ENCODE assay signal across 16 mouse cellular contexts in the genomic region with DNA sequence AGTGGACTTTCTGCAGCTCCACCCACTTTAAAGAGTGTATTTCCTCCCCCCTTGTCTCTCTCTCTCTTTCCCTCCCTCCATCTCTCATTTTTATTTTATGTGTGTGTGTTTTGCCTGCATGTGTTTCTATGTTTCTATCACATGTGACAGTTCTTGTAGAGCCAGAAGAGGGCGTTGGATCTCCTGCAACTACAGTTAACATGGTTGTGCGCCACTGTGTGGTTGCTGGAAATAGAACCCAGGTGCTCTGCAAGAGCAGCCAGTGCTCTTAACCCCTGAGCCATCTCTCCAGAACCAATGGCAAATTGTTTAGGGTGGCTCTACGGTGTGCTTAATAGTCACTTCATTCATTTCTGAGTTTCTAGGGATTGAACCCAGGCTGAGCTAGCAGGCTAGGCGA.
DNase-seq lines count a peak whose midpoint lies in the region; ATAC-seq and TF ChIP-seq lines count a peak whose summit lies in the region.
"Had no signal": no experiment of that assay in that cellular context is flagged by ENCODE, and none has a peak within 500 bp of the region (broad histone marks: within the 10 kb centered on the region; RNA-seq: fewer than 3 reads in every experiment).

No protein-coding gene starts in this region.

- no peak overlapping the region for H3K27ac ChIP-seq in forebrain, postnatal 0 days (ENCODE audit: low read depth, low read length)
- no peak overlapping the region for H3K27ac ChIP-seq in forebrain, embryonic 15.5 days (replicated peaks)
- peak overlapping the region; percentile 53; the same call in 1 of the 2 replicates for H3K27ac ChIP-seq in limb, embryonic 12.5 days
- H3K27ac ChIP-seq in limb, embryonic 10.5 days: no peak overlapping the region; the same call in 1 of the 2 replicates
- H3K27ac ChIP-seq in ES-Bruce4 (ENCODE audit: insufficient read depth, low read length): no peak overlapping the region
- peak overlapping the region; percentile 77; the same call in 1 of the 2 replicates for H3K27ac ChIP-seq in limb, embryonic 15.5 days
- H3K27ac ChIP-seq: forebrain, embryonic 13.5 days; intestine, embryonic 15.5 days; left cerebral cortex, adult 2 months; midbrain, embryonic 10.5 days had no signal

- H3K4me1 ChIP-seq in forebrain, postnatal 0 days (ENCODE audit: insufficient read depth): no peaks in the 10 kb centered on the region
- H3K4me1 ChIP-seq in forebrain, embryonic 15.5 days: no peaks in the 10 kb centered on the region
- H3K4me1 ChIP-seq in limb, embryonic 12.5 days (replicated peaks): 0 out of 2 replicates have a peak, but pooled peaks cover 13% of the 10 kb centered on the region
- H3K4me1 ChIP-seq in limb, embryonic 10.5 days: peaks cover 10% of the 10 kb centered on the region
- H3K4me1 ChIP-seq in ES-Bruce4 (ENCODE audit: control insufficient read depth, insufficient read depth, low read length): no peaks in the 10 kb centered on the region
- H3K4me1 ChIP-seq in limb, embryonic 15.5 days: peaks cover 15% of the 10 kb centered on the region
- H3K4me1 ChIP-seq: intestine, embryonic 15.5 days had no signal

- no peak for TF ChIP-seq POLR2A in ES-Bruce4 (IDR thresholded peaks at IDR 0.05; ENCODE audit: insufficient read depth, low read length)

- TF ChIP-seq EP300 in ES-Bruce4 (IDR thresholded peaks at IDR 0.05; ENCODE audit: insufficient read depth, low read depth, low read length): no peak

- no peak overlapping the region for H3K9ac ChIP-seq in forebrain, postnatal 0 days
- H3K9ac ChIP-seq in forebrain, embryonic 15.5 days (replicated peaks): no peak overlapping the region
- H3K9ac ChIP-seq in limb, embryonic 12.5 days (replicated peaks): no peak overlapping the region
- no peak overlapping the region for H3K9ac ChIP-seq in ES-Bruce4 (ENCODE audit: low read depth, poor library complexity, severe bottlenecking)
- H3K9ac ChIP-seq in limb, embryonic 15.5 days: no peak overlapping the region
- H3K9ac ChIP-seq: forebrain, embryonic 13.5 days; intestine, embryonic 15.5 days had no signal

- no peaks in the 10 kb centered on the region for H3K9me3 ChIP-seq in forebrain, postnatal 0 days (ENCODE audit: low read length)
- no peaks in the 10 kb centered on the region for H3K9me3 ChIP-seq in forebrain, embryonic 15.5 days
- peaks cover 2% of the 10 kb centered on the region; the same call in 1 of the 2 replicates for H3K9me3 ChIP-seq in limb, embryonic 12.5 days
- H3K9me3 ChIP-seq in limb, embryonic 10.5 days (replicated peaks): no peaks in the 10 kb centered on the region
- H3K9me3 ChIP-seq in ES-Bruce4 (replicated peaks; ENCODE audit: control insufficient read depth, insufficient read depth, low read length, poor library complexity, severe bottlenecking): no peaks in the 10 kb centered on the region
- H3K9me3 ChIP-seq in limb, embryonic 15.5 days: no peaks in the 10 kb centered on the region
- H3K9me3 ChIP-seq: forebrain, embryonic 13.5 days; heart, embryonic 10.5 days; intestine, embryonic 15.5 days; midbrain, embryonic 10.5 days had no signal

- WGBS in forebrain, postnatal 0 days: 83% methylated on average over 4 of the region's 4 CpGs
- 82% methylated on average over 4 of the region's 4 CpGs for WGBS in forebrain, embryonic 15.5 days
- WGBS in limb, embryonic 12.5 days: 72% methylated on average over 4 of the region's 4 CpGs
- 83% methylated on average over 4 of the region's 4 CpGs for WGBS in limb, embryonic 10.5 days
- WGBS in limb, embryonic 15.5 days: 58% methylated on average over 4 of the region's 4 CpGs

- peak; percentile 22 for TF ChIP-seq CTCF in forebrain, postnatal 0 days (IDR thresholded peaks at IDR 0.05; ENCODE audit: low read depth)
- peak; percentile 61 for TF ChIP-seq CTCF in ES-Bruce4 (IDR thresholded peaks at IDR 0.05; ENCODE audit: low read depth, low read length)

- no peak for DNase-seq in forebrain, postnatal 0 days
- no peak for DNase-seq in limb, embryonic 10.5 days (ENCODE audit: low spot score)
- DNase-seq in testis, postnatal 14 days (ENCODE audit: low spot score): no peak
- DNase-seq: cerebellum, postnatal 10 days; heart, postnatal 4 days had no signal

- H3K27me3 ChIP-seq in forebrain, postnatal 0 days (ENCODE audit: insufficient read depth, low read length): no peaks in the 10 kb centered on the region
- H3K27me3 ChIP-seq in forebrain, embryonic 15.5 days: no peaks in the 10 kb centered on the region
- no peaks in the 10 kb centered on the region for H3K27me3 ChIP-seq in limb, embryonic 12.5 days
- H3K27me3 ChIP-seq in limb, embryonic 10.5 days (ENCODE audit: low read depth, poor library complexity, severe bottlenecking): no peaks in the 10 kb centered on the region
- no peaks in the 10 kb centered on the region for H3K27me3 ChIP-seq in ES-Bruce4 (ENCODE audit: control insufficient read depth, insufficient read depth, low read length, poor library complexity, severe bottlenecking)
- H3K27me3 ChIP-seq in limb, embryonic 15.5 days: no peaks in the 10 kb centered on the region
- H3K27me3 ChIP-seq: forebrain, embryonic 13.5 days; intestine, embryonic 15.5 days; Patski had no signal

- no peak overlapping the region for H3K4me2 ChIP-seq in forebrain, postnatal 0 days (ENCODE audit: low read depth)
- H3K4me2 ChIP-seq in forebrain, embryonic 15.5 days (replicated peaks): no peak overlapping the region
- H3K4me2 ChIP-seq in limb, embryonic 12.5 days: peak overlapping the region; percentile 37
- no peak overlapping the region for H3K4me2 ChIP-seq in limb, embryonic 15.5 days
- H3K4me2 ChIP-seq: forebrain, embryonic 13.5 days had no signal

- no peaks in the 10 kb centered on the region for H3K36me3 ChIP-seq in forebrain, postnatal 0 days (ENCODE audit: insufficient read depth)
- H3K36me3 ChIP-seq in forebrain, embryonic 15.5 days: no peaks in the 10 kb centered on the region
- H3K36me3 ChIP-seq in limb, embryonic 12.5 days: no peaks in the 10 kb centered on the region
- H3K36me3 ChIP-seq in limb, embryonic 10.5 days: no peaks in the 10 kb centered on the region
- no peaks in the 10 kb centered on the region for H3K36me3 ChIP-seq in ES-Bruce4 (ENCODE audit: control insufficient read depth, insufficient read depth, low read length, poor library complexity, severe bottlenecking)
- H3K36me3 ChIP-seq in limb, embryonic 15.5 days: no peaks in the 10 kb centered on the region
- H3K36me3 ChIP-seq: heart, embryonic 10.5 days; intestine, embryonic 15.5 days; midbrain, embryonic 10.5 days had no signal

- ATAC-seq in forebrain, postnatal 0 days: no peak
- ATAC-seq in forebrain, embryonic 15.5 days (replicated peaks): no peak
- no peak; the same call in 1 of the 2 replicates for ATAC-seq in limb, embryonic 12.5 days (ENCODE audit: insufficient number of reproducible peaks, insufficient read depth, low FRiP score, low TSS enrichment, low read depth)
- no peak; the same call in 1 of the 2 replicates for ATAC-seq in limb, embryonic 15.5 days (ENCODE audit: insufficient number of reproducible peaks, low FRiP score, low TSS enrichment, low read depth)
- no peak for ATAC-seq in monocyte, adult 5-6 weeks (replicated peaks; ENCODE audit: insufficient number of reproducible peaks, low FRiP score, low TSS enrichment, poor library complexity, severe bottlenecking)
- ATAC-seq: forebrain, embryonic 13.5 days; intestine, embryonic 15.5 days had no signal

- no peak overlapping the region for H3K4me3 ChIP-seq in forebrain, postnatal 0 days (ENCODE audit: low read depth, low read length)
- no peak overlapping the region for H3K4me3 ChIP-seq in forebrain, embryonic 15.5 days
- no peak overlapping the region for H3K4me3 ChIP-seq in limb, embryonic 12.5 days (replicated peaks)
- no peak overlapping the region for H3K4me3 ChIP-seq in limb, embryonic 10.5 days
- H3K4me3 ChIP-seq in ES-Bruce4 (ENCODE audit: low read depth, low read length): no peak overlapping the region
- H3K4me3 ChIP-seq in limb, embryonic 15.5 days: no peak overlapping the region
- H3K4me3 ChIP-seq: forebrain, embryonic 13.5 days; heart, embryonic 10.5 days; intestine, embryonic 15.5 days; left cerebral cortex, adult 2 months; midbrain, embryonic 10.5 days had no signal

Comparison
In these comparisons a context has a peak if more than half of its experiments do, and no peak if none do; other contexts are left out.
1. H3K27ac ChIP-seq: peak in limb, embryonic 12.5 days (single experiment) and limb, embryonic 15.5 days (single experiment); none in forebrain, postnatal 0 days (single experiment), forebrain, embryonic 15.5 days (single experiment), limb, embryonic 10.5 days (single experiment) and ES-Bruce4 (single experiment).